Mouse (Mus musculus): Measurements from ENCODE around the gene Tenm2. TPM values are rescaled to one million over a fixed set of nuclear protein-coding genes. Genes with fewer than 3 reads are reported as not detected.

Gene Tenm2
- total and polyA plus RNA-seq, 3 experiments, result not detected

DNA sequence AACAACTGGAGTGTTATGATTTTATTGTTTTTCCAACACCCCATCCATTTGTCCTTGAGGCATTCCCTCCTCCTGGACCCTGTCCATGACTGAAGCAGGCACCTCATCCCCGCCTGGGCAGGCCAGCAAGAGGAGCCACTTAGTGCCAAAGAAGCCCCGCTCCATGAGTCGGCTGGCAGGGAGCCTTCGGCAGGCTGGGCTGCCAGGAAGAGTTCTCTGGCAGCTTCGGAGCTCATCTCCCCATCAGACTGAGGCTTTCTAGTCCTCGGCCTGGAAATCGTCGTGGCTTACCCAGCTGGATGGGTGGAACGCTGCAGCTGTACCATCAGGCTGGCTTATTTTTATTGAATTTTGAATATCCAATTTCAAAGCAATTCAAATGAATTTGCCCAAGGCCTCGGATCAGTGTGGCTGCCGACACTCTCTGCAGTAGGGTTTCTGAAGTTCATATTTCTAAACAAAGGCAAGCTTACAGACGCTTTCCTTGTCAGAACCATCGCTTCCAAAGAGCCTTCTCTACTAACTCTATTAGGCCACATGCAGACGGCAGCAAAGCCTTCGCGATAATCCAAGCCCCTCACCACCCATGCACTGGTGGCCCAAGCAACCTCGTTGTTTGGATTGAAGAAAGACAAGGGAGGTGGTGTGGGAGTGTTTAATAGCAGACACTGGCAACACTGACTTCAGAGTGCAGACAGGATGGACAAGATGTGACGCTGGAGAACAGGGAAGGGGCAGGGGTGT is 991.8 kb downstream of the Tenm2 start:
- Histone ChIP-seq H3K36me3 (replicated peaks in 1 of 2; ENCODE audit: control insufficient read depth in 1 of 2, insufficient read depth in 1 of 2, low read length in 1 of 2) (no peaks in the 10 kb centered on the region), H3K9me3 (replicated peaks; ENCODE audit: low read length) (peaks cover 90% of the 10 kb centered on the region), H3K27ac (ENCODE audit: insufficient read depth, low read depth) (no peak overlapping the region), H3K9ac (ENCODE audit: insufficient read depth, low read depth) (no peak overlapping the region), H3K4me2 (ENCODE audit: insufficient read depth, low read depth, poor library complexity, severe bottlenecking) (no peak overlapping the region), H3K4me3 (replicated peaks in 1 of 3; ENCODE audit: low read depth in 2 of 3, low read length in 2 of 3, poor library complexity in 1 of 3) (no peak overlapping the region), H3K79me2 (replicated peaks; ENCODE audit: control insufficient read depth, extremely low read depth, insufficient read depth, poor library complexity, severe bottlenecking) (no peaks in the 10 kb centered on the region), H3K27me3 (replicated peaks) (no peaks in the 10 kb centered on the region), H3K4me1 (ENCODE audit: control insufficient read depth in 1 of 2, insufficient read depth in 2 of 2) (no peaks in the 10 kb centered on the region)
- dilution Hi-C loops (cut with MboI; ENCODE audit: extremely low pct_ligation_motif_present, extremely low pct_unique_long_range_greater_than_20kb, low sequenced_read_pairs) (no loop called here), in situ Hi-C loops (cut with MboI; ENCODE audit: low pct_ligation_motif_present, low pct_unique_long_range_greater_than_20kb, low sequenced_read_pairs) (no loop called here)
- TF ChIP-seq HCFC1 (IDR thresholded peaks at IDR 0.05; ENCODE audit: low read depth, low read length), result no peak
- no peak for TF ChIP-seq USF2 (conservative IDR thresholded peaks at IDR 0.05; ENCODE audit: low read depth, low read length)
- no peak for TF ChIP-seq BHLHE40 (IDR thresholded peaks at IDR 0.05; ENCODE audit: low read depth, low read length)
- TF ChIP-seq POLR2A (IDR thresholded peaks at IDR 0.05; ENCODE audit: low read depth, low read length), result no peak
- TF ChIP-seq MAFK (IDR thresholded peaks at IDR 0.05; ENCODE audit: insufficient replicate concordance, low read length), result no peak
- no peak for TF ChIP-seq ZKSCAN1 (IDR thresholded peaks at IDR 0.05; ENCODE audit: borderline replicate concordance, low read depth, low read length)
- DNase-seq (ENCODE audit: extremely low read depth), result no peak

DNA sequence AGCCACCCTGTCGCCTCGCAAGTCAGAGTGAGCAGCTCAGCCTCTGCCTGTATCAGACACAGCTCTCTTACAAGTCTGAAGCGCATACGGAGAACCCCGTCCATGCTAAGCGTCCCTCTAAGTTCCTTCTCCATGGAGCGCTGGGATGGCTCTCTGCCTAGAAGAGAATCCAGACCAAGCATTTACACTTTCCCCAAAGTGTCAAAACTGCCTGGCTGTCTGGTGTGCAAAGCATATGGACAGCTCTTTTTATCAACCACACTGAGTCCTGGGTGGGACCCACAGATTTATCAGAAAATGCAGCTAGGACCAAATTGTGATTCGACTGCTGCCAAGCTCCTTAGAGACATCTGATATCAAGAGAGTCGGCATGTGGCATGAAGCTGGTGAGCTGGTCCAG is 996.9 kb downstream of the Tenm2 start:
- dilution Hi-C loops (cut with MboI; ENCODE audit: extremely low pct_ligation_motif_present, extremely low pct_unique_long_range_greater_than_20kb, low sequenced_read_pairs), result no loop called here
- Histone ChIP-seq H3K4me3 (replicated peaks in 1 of 3; ENCODE audit: low read depth in 2 of 3, low read length in 2 of 3, poor library complexity in 1 of 3) (no peak overlapping the region), H3K4me1 (ENCODE audit: control insufficient read depth in 1 of 2, insufficient read depth in 2 of 2) (no peaks in the 10 kb centered on the region), H3K36me3 (replicated peaks in 1 of 2; ENCODE audit: control insufficient read depth in 1 of 2, insufficient read depth in 1 of 2, low read length in 1 of 2) (no peaks in the 10 kb centered on the region), H3K9me3 (replicated peaks; ENCODE audit: low read length) (peaks cover 79% of the 10 kb centered on the region), H3K79me2 (replicated peaks; ENCODE audit: control insufficient read depth, extremely low read depth, insufficient read depth, poor library complexity, severe bottlenecking) (no peaks in the 10 kb centered on the region), H3K4me2 (ENCODE audit: insufficient read depth, low read depth, poor library complexity, severe bottlenecking) (no peak overlapping the region), H3K27me3 (replicated peaks) (no peaks in the 10 kb centered on the region), H3K27ac (ENCODE audit: insufficient read depth, low read depth) (no peak overlapping the region), H3K9ac (ENCODE audit: insufficient read depth, low read depth) (no peak overlapping the region)
- in situ Hi-C loops (cut with MboI; ENCODE audit: low pct_ligation_motif_present, low pct_unique_long_range_greater_than_20kb, low sequenced_read_pairs), result no loop called here
- no peak for DNase-seq (ENCODE audit: extremely low read depth)
- TF ChIP-seq JUND (conservative IDR thresholded peaks at IDR 0.05; ENCODE audit: low read depth, low read length), result no peak
- TF ChIP-seq USF1 (IDR thresholded peaks at IDR 0.05; ENCODE audit: low read depth, low read length), result no peak
- no peak for TF ChIP-seq ELF1 (IDR thresholded peaks at IDR 0.05; ENCODE audit: low read depth, low read length)
- TF ChIP-seq MEF2A (IDR thresholded peaks at IDR 0.05; ENCODE audit: borderline replicate concordance, low read depth, low read length), result no peak
- TF ChIP-seq SMC3 (IDR thresholded peaks at IDR 0.05; ENCODE audit: low read depth, low read length), result no peak
- TF ChIP-seq NRF1 (IDR thresholded peaks at IDR 0.05; ENCODE audit: low read depth, low read length), result no peak
- TF ChIP-seq E2F4 (IDR thresholded peaks at IDR 0.05; ENCODE audit: insufficient replicate concordance, low read depth, low read length), result no peak
- TF ChIP-seq MAZ (IDR thresholded peaks at IDR 0.05; ENCODE audit: low read depth, low read length), result no peak
- TF ChIP-seq TCF12 (IDR thresholded peaks at IDR 0.05; ENCODE audit: low read depth, low read length), result no peak
- no peak for TF ChIP-seq MAFK (IDR thresholded peaks at IDR 0.05; ENCODE audit: insufficient replicate concordance, low read length)
- no peak for TF ChIP-seq JUN (IDR thresholded peaks at IDR 0.05; ENCODE audit: insufficient read depth, low read depth, low read length)
- TF ChIP-seq CTCF (conservative IDR thresholded peaks at IDR 0.05 in 1 of 2, IDR thresholded peaks at IDR 0.05 in 1 of 2; ENCODE audit: low read depth in 2 of 2, low read length in 2 of 2), result no peak
- TF ChIP-seq ZMIZ1 (IDR thresholded peaks at IDR 0.05; ENCODE audit: low read depth, low read length), result no peak
- no peak for TF ChIP-seq SIN3A (IDR thresholded peaks at IDR 0.05; ENCODE audit: low read length)
- no peak for TF ChIP-seq MYC (IDR thresholded peaks at IDR 0.05; ENCODE audit: low read depth, low read length)
- no peak for TF ChIP-seq NELFE (IDR thresholded peaks at IDR 0.05; ENCODE audit: low read depth, low read length)
- no peak for TF ChIP-seq CHD2 (IDR thresholded peaks at IDR 0.05; ENCODE audit: low read length)
- no peak for TF ChIP-seq UBTF (IDR thresholded peaks at IDR 0.05; ENCODE audit: low read depth, low read length)
- no peak for TF ChIP-seq CHD1 (IDR thresholded peaks at IDR 0.05; ENCODE audit: low read depth, low read length)
- TF ChIP-seq ZKSCAN1 (IDR thresholded peaks at IDR 0.05; ENCODE audit: borderline replicate concordance, low read depth, low read length), result no peak
